Mouse (Mus musculus): ENCODE measurements around the gene Rfc3.

DNA sequence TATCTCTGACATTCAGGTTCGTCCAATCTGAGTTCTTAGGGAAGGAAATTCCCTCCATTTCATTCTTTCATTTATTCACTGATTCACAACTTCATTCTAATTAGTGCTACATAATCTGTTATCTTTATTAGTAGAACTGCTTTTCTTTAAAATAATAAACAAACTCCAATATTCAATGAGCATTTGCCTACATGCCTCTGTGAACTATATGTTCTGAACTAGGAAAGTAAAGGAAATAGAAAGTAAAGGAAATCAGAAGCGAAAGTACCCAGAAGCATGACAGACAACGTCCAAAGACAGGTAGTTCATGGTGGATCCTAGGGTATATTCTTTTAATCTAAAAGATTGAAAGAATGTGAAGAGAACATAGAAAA lies 356 bp upstream of the Rfc3 start:
- no peak for TF ChIP-seq CTCF (IDR thresholded peaks at IDR 0.05; ENCODE audit: low read depth, low read length)
- TF ChIP-seq POLR2A (IDR thresholded peaks at IDR 0.05; ENCODE audit: extremely low read depth, insufficient read depth, low read length), result no peak
